Mouse (Mus musculus) liver, embryonic 15.5 days (tissue): Measurements from ENCODE around the gene Dnajb14. TPM values are rescaled to one million over a fixed set of nuclear protein-coding genes. Genes with fewer than 3 reads are reported as not detected.
A peak's percentile ranks its signal among the peaks of the same experiment; 100 is the strongest.
"Not testable (repeated sequence)": the region's sequence is repeated elsewhere in the genome, so short reads cannot be mapped to it uniquely, and the experiment has no call there.

ENCODE experiments used
- ATAC-seq: fragments of 200-750 bp; cut with Nextera tagmentation; 2 replicates; pipeline ENCODE4 v1.8.0; 2017; ENCODE audit warnings: moderate number of reproducible peaks, mild to moderate bottlenecking, moderate library complexity; ENCODE audit not compliant: insufficient read depth
- H3K27ac ChIP-seq: fragments of 300-500 bp; sonication (generic); replicated peaks from 2 replicates; pipeline ENCODE4 v1.5.1; 2015; ENCODE audit warnings: mild to moderate bottlenecking, inconsistent platforms
- H3K27me3 ChIP-seq: fragments of 300-500 bp; sonication (generic); 2 replicates; pipeline ENCODE4 v1.6.1; 2015; ENCODE audit warnings: mild to moderate bottlenecking, inconsistent platforms
- H3K36me3 ChIP-seq: fragments of 300-500 bp; sonication (generic); replicated peaks from 2 replicates; pipeline ENCODE4 v1.6.1; 2015; ENCODE audit warnings: moderate library complexity, mild to moderate bottlenecking, inconsistent platforms
- H3K4me1 ChIP-seq: fragments of 300-500 bp; sonication (generic); replicated peaks from 2 replicates; pipeline ENCODE4 v1.6.1; 2015; ENCODE audit warnings: inconsistent platforms
- H3K4me2 ChIP-seq: fragments of 300-500 bp; sonication (generic); 2 replicates; pipeline ENCODE4 v1.6.1; 2015; ENCODE audit warnings: moderate library complexity, mild to moderate bottlenecking, inconsistent platforms
- H3K4me3 ChIP-seq: fragments of 300-500 bp; sonication (generic); replicated peaks from 2 replicates; pipeline ENCODE4 v1.5.1; 2015; ENCODE audit warnings: mild to moderate bottlenecking, inconsistent platforms
- H3K9ac ChIP-seq: fragments of 300-500 bp; sonication (generic); 2 replicates; pipeline ENCODE4 v1.6.1; 2015; ENCODE audit warnings: moderate library complexity, mild to moderate bottlenecking, inconsistent platforms
- H3K9me3 ChIP-seq: fragments of 300-500 bp; sonication (generic); replicated peaks from 2 replicates; pipeline ENCODE4 v1.6.1; 2016; ENCODE audit warnings: inconsistent platforms
- WGBS: fragments of 180-500 bp; shearing (Covaris S2); methylation state at CpG from one replicate; pipeline ENCODE4 v1.1.7; 2015; ENCODE audit warnings: mixed read lengths; ENCODE audit not compliant: insufficient replicate concordance; 5-methylcytosine and 5-hydroxymethylcytosine counted together
- polyA plus RNA-seq: library from polyadenylated mRNA; unstranded; fragments of >200 nt; fragmentation: Nextera tagmentation; extraction: Ambion mirVana; gene quantifications from 2 replicates; pipeline ENCODE4 v1.2.1, GENCODE M21; 2015

The Dnajb14 gene
- polyA plus RNA-seq, 1 experiment from 2014 or later: 3.8 TPM

DNA sequence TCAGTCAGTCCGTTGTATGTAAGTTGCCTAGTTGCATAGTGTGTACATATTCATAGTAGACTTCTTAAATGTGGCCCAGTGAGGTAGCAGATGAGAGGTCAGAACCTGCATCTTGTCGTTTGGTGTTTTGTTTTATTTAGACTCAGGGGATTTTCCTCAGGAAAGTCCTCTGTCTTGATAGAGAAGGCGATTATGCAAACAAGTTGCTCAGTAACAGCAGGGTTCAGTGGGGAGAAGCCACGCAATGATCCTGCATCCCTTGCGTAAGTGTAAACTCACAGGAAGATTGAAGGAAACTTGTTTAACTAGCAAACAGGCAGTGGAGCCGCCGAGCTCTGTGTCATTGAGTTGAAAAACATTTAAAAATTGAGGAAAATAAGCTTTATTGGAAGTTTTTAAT is 20.5 kb downstream of the Dnajb14 start:
- ATAC-seq: no peak
- Histone ChIP-seq H3K27me3 (no peaks in the 10 kb centered on the region), H3K27ac (no peak overlapping the region), H3K9ac (no peak overlapping the region), H3K4me3 (no peak overlapping the region), H3K9me3 (no peaks in the 10 kb centered on the region), H3K4me1 (peaks cover 5% of the 10 kb centered on the region; the same call in 1 of the 2 replicates), H3K36me3 (peaks cover 14% of the 10 kb centered on the region), H3K4me2 (no peak overlapping the region)
- 71% methylated on average over 7 of the region's 7 CpGs for WGBS

DNA sequence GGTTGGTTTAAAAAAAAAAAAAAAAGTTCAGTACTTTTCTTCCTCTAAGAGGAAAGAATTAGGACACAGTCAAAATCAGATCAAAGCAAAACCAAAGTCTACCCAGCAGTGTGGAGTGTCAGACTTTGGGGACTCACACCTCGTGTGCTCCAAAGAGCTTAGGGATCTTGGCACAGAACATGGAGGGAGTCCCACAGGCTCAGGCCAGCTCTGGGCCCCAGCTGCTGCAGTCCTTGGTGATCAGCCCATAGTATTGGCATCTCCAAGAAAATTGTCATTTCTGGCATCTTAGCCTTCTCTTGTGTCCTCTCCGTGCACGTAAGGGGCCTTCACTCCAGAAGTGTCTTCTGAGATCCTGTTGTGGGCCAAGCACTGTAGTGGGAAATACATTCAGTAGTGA is 23.6 kb downstream of the Dnajb14 start:
- no peak for ATAC-seq
- Histone ChIP-seq H3K9ac (no peak overlapping the region), H3K36me3 (peaks cover 26% of the 10 kb centered on the region), H3K27me3 (no peaks in the 10 kb centered on the region), H3K4me3 (no peak overlapping the region), H3K9me3 (no peaks in the 10 kb centered on the region), H3K4me2 (no peak overlapping the region), H3K4me1 (peaks cover 5% of the 10 kb centered on the region; the same call in 1 of the 2 replicates), H3K27ac (no peak overlapping the region)
- WGBS: 68% methylated on average over 3 of the region's 3 CpGs

- Histone ChIP-seq H3K9ac (no peak overlapping the region), H3K27me3 (no peaks in the 10 kb centered on the region)
- ATAC-seq: no peak
These were observed 24.6 kb downstream of the Dnajb14 start for GRCm38 (mm10) chr3:137892118-137892517.

GRCm38 (mm10) chr3:137893789-137894188 is 26.3 kb downstream of the Dnajb14 start:
- Histone ChIP-seq H3K9ac (no peak overlapping the region), H3K27me3 (no peaks in the 10 kb centered on the region), H3K9me3 (no peaks in the 10 kb centered on the region), H3K4me2 (no peak overlapping the region), H3K27ac (no peak overlapping the region), H3K4me1 (peaks cover 2% of the 10 kb centered on the region; the same call in 1 of the 2 replicates), H3K4me3 (no peak overlapping the region), H3K36me3 (peaks cover 26% of the 10 kb centered on the region)
- 70% methylated on average over 4 of the region's 4 CpGs for WGBS
- ATAC-seq: no peak

More at GRCm38 (mm10) chr3:137892118-137892517, 24.6 kb downstream of the Dnajb14 start:
- no peak overlapping the region for H3K27ac ChIP-seq
- H3K4me2 ChIP-seq: no peak overlapping the region
- H3K36me3 ChIP-seq: peaks cover 26% of the 10 kb centered on the region
- no peak overlapping the region for H3K4me3 ChIP-seq
- peaks cover 5% of the 10 kb centered on the region; the same call in 1 of the 2 replicates for H3K4me1 ChIP-seq
- 78% methylated on average over 4 of the region's 4 CpGs for WGBS
- H3K9me3 ChIP-seq: no peaks in the 10 kb centered on the region

GRCm38 (mm10) chr3:137895196-137895595 is 27.7 kb downstream of the Dnajb14 start:
- ATAC-seq: no peak
- Histone ChIP-seq H3K9ac (no peak overlapping the region), H3K36me3 (peaks cover 17% of the 10 kb centered on the region), H3K4me2 (no peak overlapping the region), H3K4me3 (no peak overlapping the region), H3K27me3 (no peaks in the 10 kb centered on the region), H3K4me1 (no peaks in the 10 kb centered on the region), H3K27ac (no peak overlapping the region), H3K9me3 (no peaks in the 10 kb centered on the region)
- WGBS: 69% methylated on average over 3 of the region's 3 CpGs

DNA sequence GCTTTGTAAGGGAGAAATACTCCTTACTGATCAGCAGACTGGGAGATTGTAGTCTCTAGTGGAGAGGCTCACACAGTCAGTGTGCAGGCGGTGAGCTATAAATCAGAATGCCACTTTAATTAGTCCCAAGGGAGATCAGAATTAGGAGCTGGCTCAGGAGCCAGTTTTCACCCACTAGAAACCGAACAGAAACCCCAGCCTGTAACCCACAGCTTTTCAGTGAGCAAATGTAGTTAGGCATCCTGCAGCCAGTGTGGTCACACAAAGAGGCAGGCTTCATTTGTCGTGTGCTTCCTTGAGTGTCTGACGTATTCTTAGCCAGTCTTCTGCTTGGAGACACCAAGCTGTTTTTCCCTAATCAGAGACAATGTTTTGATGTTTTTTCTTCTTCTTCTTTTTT is 28.9 kb downstream of the Dnajb14 start:
- no peaks in the 10 kb centered on the region for H3K4me1 ChIP-seq
- no peak overlapping the region for H3K27ac ChIP-seq
- no peaks in the 10 kb centered on the region for H3K27me3 ChIP-seq
- H3K4me2 ChIP-seq: no peak overlapping the region
- 73% methylated on average over 4 of the region's 4 CpGs for WGBS
- no peak overlapping the region for H3K9ac ChIP-seq
- no peak for ATAC-seq
- H3K36me3 ChIP-seq: peaks cover 17% of the 10 kb centered on the region
- no peaks in the 10 kb centered on the region for H3K9me3 ChIP-seq
- no peak overlapping the region for H3K4me3 ChIP-seq

DNA sequence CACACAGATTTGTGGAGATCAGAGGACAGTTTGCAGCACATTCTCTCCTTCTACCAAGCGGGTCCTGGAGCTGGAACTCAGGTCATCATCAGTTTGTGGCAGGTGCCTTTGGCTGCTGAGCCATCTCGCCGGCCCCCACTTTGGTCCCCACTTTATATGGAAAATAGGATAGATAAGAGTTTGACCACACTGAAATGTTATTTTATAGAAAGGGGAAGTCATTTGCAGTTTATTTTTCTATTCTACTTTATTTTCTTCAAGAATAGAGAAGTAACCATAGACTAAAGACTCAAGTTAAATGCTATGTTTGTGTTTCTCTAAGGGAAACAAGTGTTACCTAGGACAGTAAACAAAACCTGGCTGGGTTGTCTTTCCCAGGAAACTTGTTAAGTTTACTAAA is 29.4 kb downstream of the Dnajb14 start:
- ATAC-seq: no peak
- H3K4me3 ChIP-seq: no peak overlapping the region
- H3K9me3 ChIP-seq: no peaks in the 10 kb centered on the region
- peaks cover 16% of the 10 kb centered on the region for H3K36me3 ChIP-seq
- 75% methylated on average over 3 of the region's 3 CpGs for WGBS
- no peak overlapping the region for H3K4me2 ChIP-seq
- H3K9ac ChIP-seq: no peak overlapping the region
- H3K4me1 ChIP-seq: no peaks in the 10 kb centered on the region
- H3K27ac ChIP-seq: no peak overlapping the region
- H3K27me3 ChIP-seq: no peaks in the 10 kb centered on the region

GRCm38 (mm10) chr3:137897685-137898084 is 30.2 kb downstream of the Dnajb14 start:
- no peak overlapping the region for H3K4me3 ChIP-seq
- H3K27me3 ChIP-seq: no peaks in the 10 kb centered on the region
- no peak overlapping the region for H3K4me2 ChIP-seq
- H3K9ac ChIP-seq: no peak overlapping the region
- no peak for ATAC-seq
- H3K27ac ChIP-seq: no peak overlapping the region
- H3K9me3 ChIP-seq: no peaks in the 10 kb centered on the region
- peaks cover 18% of the 10 kb centered on the region for H3K36me3 ChIP-seq
- 60% methylated on average over 5 of the region's 5 CpGs for WGBS
- no peaks in the 10 kb centered on the region for H3K4me1 ChIP-seq

DNA sequence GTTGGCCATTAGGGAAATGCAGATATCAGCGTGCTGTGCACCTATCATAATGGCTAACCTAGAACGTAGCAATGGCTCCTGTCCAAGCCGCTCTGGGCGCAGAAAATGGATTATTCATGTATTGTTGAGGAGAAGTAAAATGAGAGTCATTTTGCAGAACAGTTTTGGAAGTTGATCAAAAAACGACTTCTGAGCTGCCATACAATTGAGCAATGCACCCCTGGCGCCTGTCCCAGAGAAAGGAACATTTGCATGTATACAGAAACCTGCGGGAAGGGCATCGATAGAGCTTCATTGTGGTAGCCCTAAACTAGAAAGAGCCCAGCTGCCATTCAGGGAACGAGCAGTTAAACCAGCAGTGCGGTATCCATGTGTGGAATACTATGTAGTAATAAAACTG is 32.7 kb downstream of the Dnajb14 start:
- Histone ChIP-seq H3K4me1 (no peaks in the 10 kb centered on the region), H3K9me3 (no peaks in the 10 kb centered on the region), H3K4me2 (no peak overlapping the region), H3K27me3 (no peaks in the 10 kb centered on the region), H3K4me3 (no peak overlapping the region), H3K36me3 (peaks cover 18% of the 10 kb centered on the region), H3K9ac (no peak overlapping the region), H3K27ac (no peak overlapping the region)
- WGBS: 76% methylated on average over 10 of the region's 10 CpGs
- ATAC-seq: no peak

DNA sequence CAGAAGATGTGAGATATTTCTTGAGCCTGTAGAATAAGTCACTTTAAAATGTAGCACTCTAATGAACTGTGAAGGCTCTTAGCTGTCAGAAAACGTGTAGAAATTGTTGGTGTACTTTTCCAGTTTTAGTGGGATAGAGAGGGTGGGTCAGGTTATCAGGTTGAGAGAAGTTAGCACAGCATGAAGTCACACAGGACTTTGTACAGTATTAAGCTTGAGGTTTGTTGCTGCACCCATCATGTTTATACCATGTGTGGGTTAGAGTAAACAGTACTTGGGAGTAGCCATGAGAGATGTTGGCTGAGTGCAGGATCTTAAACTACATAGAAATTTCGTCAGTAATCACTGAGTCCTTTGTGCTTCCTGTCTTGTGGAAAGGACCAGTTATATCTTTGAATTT is 45.6 kb downstream of the Dnajb14 start:
- Histone ChIP-seq H3K4me2 (no peak overlapping the region), H3K4me1 (peaks cover 11% of the 10 kb centered on the region), H3K27ac (no peak overlapping the region), H3K9me3 (no peaks in the 10 kb centered on the region), H3K36me3 (0 out of 2 replicates have a peak, but pooled peaks cover 2% of the 10 kb centered on the region), H3K4me3 (no peak overlapping the region), H3K27me3 (no peaks in the 10 kb centered on the region), H3K9ac (no peak overlapping the region)
- WGBS: 42% methylated on average over 2 of the region's 2 CpGs
- no peak for ATAC-seq

DNA sequence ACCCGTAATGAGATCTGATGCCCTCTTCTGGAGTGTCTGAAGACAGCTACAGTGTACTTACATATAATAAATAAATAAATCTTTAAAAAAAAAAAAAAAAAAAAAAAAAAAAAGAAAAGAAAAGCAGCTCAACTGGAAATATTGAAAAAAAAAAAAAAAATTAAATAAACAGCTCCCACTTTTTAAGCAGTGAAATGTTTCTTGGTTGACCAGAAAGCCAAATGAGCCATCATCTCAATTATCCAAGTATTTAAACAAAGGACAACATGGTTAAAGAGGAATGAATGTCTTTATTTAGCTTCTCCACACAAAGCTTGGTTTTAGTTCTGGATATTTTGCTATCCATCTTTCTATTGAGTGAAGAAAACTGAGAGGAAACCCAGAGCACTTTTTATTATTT is 47.1 kb downstream of the Dnajb14 start:
- H3K9ac ChIP-seq, H3K4me2 ChIP-seq, ATAC-seq, H3K27me3 ChIP-seq, H3K36me3 ChIP-seq, H3K9me3 ChIP-seq, H3K27ac ChIP-seq, H3K4me3 ChIP-seq: not testable (repeated sequence)
- H3K4me1 ChIP-seq: peaks cover 19% of the 10 kb centered on the region
- WGBS: 33% methylated on average over 1 of the region's 1 CpGs

DNA sequence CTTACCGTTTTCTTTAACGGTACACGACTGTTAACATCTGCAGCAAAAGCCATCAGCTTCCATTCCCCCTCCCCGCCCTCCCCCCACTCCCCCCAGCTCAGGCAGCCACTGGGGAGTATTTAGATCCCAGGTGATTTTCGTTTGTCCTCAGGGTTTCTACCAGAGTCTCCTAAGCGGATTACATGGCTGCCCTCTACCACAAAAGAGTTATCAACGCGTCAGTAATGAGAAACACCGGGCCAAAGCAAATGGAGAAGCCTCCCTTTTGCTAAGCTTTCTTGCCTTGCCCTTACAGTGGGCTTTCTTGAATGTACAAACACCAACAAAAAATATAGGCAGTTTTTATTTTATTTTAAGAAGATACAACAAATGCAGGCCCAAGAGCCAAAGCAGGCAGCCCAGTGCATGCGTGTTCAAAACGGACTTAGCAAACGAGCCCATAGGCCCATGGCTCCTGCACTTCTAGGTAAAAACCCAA is 50.3 kb downstream of the Dnajb14 start:
- H3K9me3 ChIP-seq: no peaks in the 10 kb centered on the region
- H3K27ac ChIP-seq: peak overlapping the region; percentile 94
- 37% methylated on average over 12 of the region's 12 CpGs for WGBS
- peaks cover 18% of the 10 kb centered on the region for H3K36me3 ChIP-seq
- peak overlapping the region; percentile 83 for H3K4me2 ChIP-seq
- H3K9ac ChIP-seq: peak overlapping the region; percentile 37; the same call in 1 of the 2 replicates
- H3K4me1 ChIP-seq: peaks cover 30% of the 10 kb centered on the region
- ATAC-seq: peak; percentile 22; the same call in 1 of the 2 replicates
- peak overlapping the region; percentile 98 for H3K4me3 ChIP-seq
- H3K27me3 ChIP-seq: no peaks in the 10 kb centered on the region
